28 mouse cellular contexts compared by ENCODE assay signal in the genomic region with DNA sequence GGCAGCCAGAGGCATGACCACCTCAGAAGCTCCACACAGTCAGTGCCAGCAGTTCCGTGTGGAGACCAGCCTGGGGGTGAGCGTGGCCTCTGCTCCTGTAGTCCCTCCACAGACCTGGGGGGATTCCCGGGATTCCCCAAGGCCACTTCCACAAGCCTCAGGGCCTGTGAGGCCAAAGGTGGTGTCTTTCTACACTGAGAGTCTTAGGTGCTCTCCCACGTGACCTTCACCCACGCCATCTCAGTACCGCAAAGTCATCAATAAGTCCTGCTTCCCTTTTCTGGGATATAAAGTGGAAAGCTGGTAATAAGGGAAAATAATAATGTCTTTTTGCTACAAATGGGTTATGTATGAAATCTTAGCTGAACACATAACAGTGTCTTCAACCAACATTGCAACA.
A peak's percentile ranks its signal among the peaks of the same experiment; 100 is the strongest.
DNase-seq lines count a peak whose midpoint lies in the region; ATAC-seq and TF ChIP-seq lines count a peak whose summit lies in the region.
"Had no signal": no experiment of that assay in that cellular context is flagged by ENCODE, and none has a peak within 500 bp of the region (broad histone marks: within the 10 kb centered on the region; RNA-seq: fewer than 3 reads in every experiment).

No protein-coding gene starts in this region.

- 80% methylated on average over 6 of the region's 6 CpGs for WGBS in heart, embryonic 10.5 days
- 88% methylated on average over 6 of the region's 6 CpGs for WGBS in thymus, adult 2 months
- 87% methylated on average over 6 of the region's 6 CpGs for WGBS in kidney, embryonic 14.5 days

- H3K4me2 ChIP-seq in kidney, embryonic 14.5 days (replicated peaks; ENCODE audit: low read depth, low read length), result no peak overlapping the region
- H3K4me2 ChIP-seq: embryonic facial prominence, embryonic 15.5 days; forebrain, embryonic 13.5 days; heart, embryonic 15.5 days; hindbrain, embryonic 12.5 days; limb, embryonic 12.5 days; liver, embryonic 15.5 days; neural tube, embryonic 12.5 days had no signal

- no peak overlapping the region for H3K9ac ChIP-seq in kidney, embryonic 14.5 days (ENCODE audit: low read depth, low read length)
- H3K9ac ChIP-seq: embryonic facial prominence, embryonic 15.5 days; forebrain, embryonic 13.5 days; heart, embryonic 15.5 days; hindbrain, embryonic 12.5 days; limb, embryonic 12.5 days; liver, embryonic 15.5 days; neural tube, embryonic 12.5 days had no signal

- intact Hi-C loops in heart, postnatal 36 days (cut with DNase I), result loop anchor here (2.0 kb wide), 1 partner anchor 15 kb away; no protein-coding TSS in a partner anchor

- TF ChIP-seq POLR2A in thymus, adult 2 months (IDR thresholded peaks at IDR 0.05; ENCODE audit: control insufficient read depth, extremely low read depth, insufficient read depth, low read length, poor library complexity), result no peak

- no peaks in the 10 kb centered on the region for H3K4me1 ChIP-seq in heart, embryonic 10.5 days
- H3K4me1 ChIP-seq in thymus, adult 2 months (replicated peaks; ENCODE audit: control insufficient read depth, insufficient read depth, low read length), result peaks cover 40% of the 10 kb centered on the region
- no peaks in the 10 kb centered on the region for H3K4me1 ChIP-seq in kidney, embryonic 14.5 days (ENCODE audit: control insufficient read depth, insufficient read depth, low read length)
- H3K4me1 ChIP-seq: hindbrain, embryonic 12.5 days had no signal

- ATAC-seq in megakaryocyte progenitor cell, adult 5-6 weeks (replicated peaks; ENCODE audit: poor library complexity), result 0 out of 2 replicates have a peak, but pooled peaks have one; percentile 4
- ATAC-seq in kidney, embryonic 14.5 days (ENCODE audit: low FRiP score, low TSS enrichment), result no peak
- ATAC-seq: forebrain, embryonic 13.5 days; intestine, embryonic 16.5 days; midbrain, embryonic 16.5 days; Patski had no signal

- TF ChIP-seq CTCF in thymus, adult 2 months (IDR thresholded peaks at IDR 0.05; ENCODE audit: borderline replicate concordance, control insufficient read depth, extremely low read depth, insufficient read depth, low read length, poor library complexity), result no peak

- H3K9me3 ChIP-seq in heart, embryonic 10.5 days, result no peaks in the 10 kb centered on the region
- no peaks in the 10 kb centered on the region for H3K9me3 ChIP-seq in kidney, embryonic 14.5 days (ENCODE audit: control insufficient read depth, low read length)
- H3K9me3 ChIP-seq: embryonic facial prominence, embryonic 10.5 days; embryonic facial prominence, embryonic 15.5 days; forebrain, embryonic 13.5 days; heart, embryonic 15.5 days; hindbrain, embryonic 12.5 days; limb, embryonic 12.5 days; liver, embryonic 15.5 days; neural tube, embryonic 12.5 days had no signal

- no peak overlapping the region for H3K4me3 ChIP-seq in heart, embryonic 10.5 days
- no peak overlapping the region for H3K4me3 ChIP-seq in thymus, adult 2 months (ENCODE audit: control insufficient read depth, insufficient read depth, low read length)
- H3K4me3 ChIP-seq in kidney, embryonic 14.5 days (ENCODE audit: low read length), result no peak overlapping the region
- H3K4me3 ChIP-seq: embryonic facial prominence, embryonic 10.5 days; embryonic facial prominence, embryonic 15.5 days; forebrain, embryonic 13.5 days; heart, embryonic 15.5 days; hindbrain, embryonic 12.5 days; limb, embryonic 12.5 days; liver, embryonic 15.5 days; myocyte; neural tube, embryonic 12.5 days had no signal

- no peaks in the 10 kb centered on the region for H3K36me3 ChIP-seq in heart, embryonic 10.5 days
- H3K36me3 ChIP-seq in thymus, adult 2 months (ENCODE audit: control insufficient read depth, insufficient read depth, low read length), result no peaks in the 10 kb centered on the region
- no peaks in the 10 kb centered on the region for H3K36me3 ChIP-seq in kidney, embryonic 14.5 days (ENCODE audit: control insufficient read depth, insufficient read depth, low read length)
- H3K36me3 ChIP-seq: embryonic facial prominence, embryonic 10.5 days; embryonic facial prominence, embryonic 15.5 days; heart, embryonic 15.5 days; hindbrain, embryonic 12.5 days; limb, embryonic 12.5 days; liver, embryonic 15.5 days; neural tube, embryonic 12.5 days had no signal

- no peaks in the 10 kb centered on the region for H3K27me3 ChIP-seq in heart, embryonic 10.5 days (ENCODE audit: insufficient read depth, poor library complexity, severe bottlenecking)
- no peaks in the 10 kb centered on the region for H3K27me3 ChIP-seq in thymus, adult 2 months (ENCODE audit: control insufficient read depth, insufficient read depth, low read length)
- no peaks in the 10 kb centered on the region for H3K27me3 ChIP-seq in kidney, embryonic 14.5 days (ENCODE audit: control insufficient read depth, insufficient read depth, low read length)
- H3K27me3 ChIP-seq: embryonic facial prominence, embryonic 15.5 days; forebrain, embryonic 13.5 days; heart, embryonic 15.5 days; hindbrain, embryonic 12.5 days; limb, embryonic 12.5 days; liver, embryonic 15.5 days; neural tube, embryonic 12.5 days had no signal

- DNase-seq in heart, embryonic 10.5 days (ENCODE audit: low spot score), result no peak
- no peak for DNase-seq in heart, postnatal 36 days
- DNase-seq in thymus, adult 2 months, result no peak
- DNase-seq in thymus, postnatal 4 days, result no peak
- DNase-seq in cerebellum, postnatal 10 days, result no peak
- DNase-seq: adrenal gland, postnatal 25 days; cerebellum, adult 2 months; cerebellum, postnatal 25 days; gastrocnemius, postnatal 10 days; kidney, adult 8-10 months; kidney, postnatal 10 days; layer of hippocampus, adult 9-11 months; lung, postnatal 4 days had no signal

- peak overlapping the region; percentile 16; the same call in 1 of the 2 replicates for H3K27ac ChIP-seq in heart, embryonic 10.5 days
- peak overlapping the region; percentile 86 for H3K27ac ChIP-seq in thymus, adult 2 months (ENCODE audit: control insufficient read depth, insufficient read depth, low read length)
- H3K27ac ChIP-seq in kidney, embryonic 14.5 days (ENCODE audit: low read depth, low read length), result no peak overlapping the region
- H3K27ac ChIP-seq: embryonic facial prominence, embryonic 10.5 days; embryonic facial prominence, embryonic 15.5 days; forebrain, embryonic 13.5 days; heart, embryonic 15.5 days; hindbrain, embryonic 12.5 days; limb, embryonic 12.5 days; liver, embryonic 15.5 days; neural tube, embryonic 12.5 days; stomach, postnatal 0 days had no signal
